Mouse (Mus musculus): ENCODE results near the gene Nap1l4. TPM values are rescaled to one million over a fixed set of nuclear protein-coding genes. Genes with fewer than 3 reads are reported as not detected.

Gene Nap1l4
- polyA plus RNA-seq, 1 experiment from 2014 or later = 74.9 TPM

GRCm38 (mm10) chr7:143565015-143565647, 16.2 kb upstream of the Nap1l4 start:
- Histone ChIP-seq H3K27me3 (ENCODE audit: control insufficient read depth, insufficient read depth, low read depth, low read length) (no peaks in the 10 kb centered on the region), H3K27ac (ENCODE audit: low read length) (peak overlapping the region; percentile 81), H3K4me2 (ENCODE audit: low read depth, low read length) (peak overlapping the region; percentile 52), H3K36me3 (ENCODE audit: control insufficient read depth, insufficient read depth) (peaks cover 90% of the 10 kb centered on the region), H3K4me1 (ENCODE audit: control insufficient read depth, low read depth, low read length) (peaks cover 28% of the 10 kb centered on the region), H3K9ac (ENCODE audit: low read depth, low read length) (no peak overlapping the region; the same call in 1 of the 2 replicates), H3K4me3 (ENCODE audit: low read depth, low read length) (no peak overlapping the region), H3K9me3 (replicated peaks; ENCODE audit: control insufficient read depth, low read length) (no peaks in the 10 kb centered on the region)
- ATAC-seq (ENCODE audit: low read depth) = no peak
- WGBS (ENCODE audit: insufficient replicate concordance) = 44% methylated on average over 6 of the region's 6 CpGs

- no peak overlapping the region for H3K4me3 ChIP-seq (ENCODE audit: low read depth, low read length)
- no peak overlapping the region for H3K4me2 ChIP-seq (ENCODE audit: low read depth, low read length)
- no peak overlapping the region for H3K27ac ChIP-seq (ENCODE audit: low read length)
- no peak for ATAC-seq (ENCODE audit: low read depth)
- H3K9me3 ChIP-seq (replicated peaks; ENCODE audit: control insufficient read depth, low read length) = no peaks in the 10 kb centered on the region
- 91% methylated on average over 5 of the region's 5 CpGs for WGBS (ENCODE audit: insufficient replicate concordance)
- no peak overlapping the region for H3K9ac ChIP-seq (ENCODE audit: low read depth, low read length)
- peaks cover 28% of the 10 kb centered on the region for H3K4me1 ChIP-seq (ENCODE audit: control insufficient read depth, low read depth, low read length)
- no peaks in the 10 kb centered on the region for H3K27me3 ChIP-seq (ENCODE audit: control insufficient read depth, insufficient read depth, low read depth, low read length)
- H3K36me3 ChIP-seq (ENCODE audit: control insufficient read depth, insufficient read depth) = peaks cover 88% of the 10 kb centered on the region
Observed at GRCm38 (mm10) chr7:143563787-143564186, 14.9 kb upstream of the Nap1l4 start.

DNA sequence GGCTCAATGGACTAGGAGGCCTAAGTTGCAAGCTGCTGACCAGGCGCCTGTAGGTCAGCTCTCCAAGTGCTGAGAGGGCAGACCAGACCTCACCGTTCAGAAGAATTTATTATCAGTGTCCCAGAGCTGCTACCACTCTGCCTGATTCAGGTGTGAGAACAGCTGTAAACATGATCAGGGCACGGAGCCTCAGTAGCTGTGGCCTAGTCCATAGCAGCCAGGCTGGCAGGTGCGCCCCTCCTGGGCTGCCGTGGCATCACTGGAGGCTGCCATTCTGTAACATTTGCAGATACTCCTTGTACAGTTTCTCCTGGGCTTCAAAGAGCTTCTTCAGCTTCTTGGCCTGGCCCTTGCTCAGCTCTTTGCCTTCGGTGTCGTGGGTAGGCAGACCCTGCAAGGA, 8.7 kb upstream of the Nap1l4 start:
- peak overlapping the region; percentile 46; the same call in 1 of the 2 replicates for H3K27ac ChIP-seq (ENCODE audit: low read length)
- H3K27me3 ChIP-seq (ENCODE audit: control insufficient read depth, insufficient read depth, low read depth, low read length) = no peaks in the 10 kb centered on the region
- no peak overlapping the region for H3K4me3 ChIP-seq (ENCODE audit: low read depth, low read length)
- peaks cover 70% of the 10 kb centered on the region for H3K36me3 ChIP-seq (ENCODE audit: control insufficient read depth, insufficient read depth)
- 81% methylated on average over 7 of the region's 7 CpGs for whole genome bisulfite sequencing (ENCODE audit: insufficient replicate concordance)
- peak overlapping the region; percentile 19; the same call in 1 of the 2 replicates for H3K9ac ChIP-seq (ENCODE audit: low read depth, low read length)
- peaks cover 11% of the 10 kb centered on the region for H3K4me1 ChIP-seq (ENCODE audit: control insufficient read depth, low read depth, low read length)
- no peak overlapping the region for H3K4me2 ChIP-seq (ENCODE audit: low read depth, low read length)
- ATAC-seq (ENCODE audit: low read depth) = peak; percentile 33
- no peaks in the 10 kb centered on the region for H3K9me3 ChIP-seq (replicated peaks; ENCODE audit: control insufficient read depth, low read length)

DNA sequence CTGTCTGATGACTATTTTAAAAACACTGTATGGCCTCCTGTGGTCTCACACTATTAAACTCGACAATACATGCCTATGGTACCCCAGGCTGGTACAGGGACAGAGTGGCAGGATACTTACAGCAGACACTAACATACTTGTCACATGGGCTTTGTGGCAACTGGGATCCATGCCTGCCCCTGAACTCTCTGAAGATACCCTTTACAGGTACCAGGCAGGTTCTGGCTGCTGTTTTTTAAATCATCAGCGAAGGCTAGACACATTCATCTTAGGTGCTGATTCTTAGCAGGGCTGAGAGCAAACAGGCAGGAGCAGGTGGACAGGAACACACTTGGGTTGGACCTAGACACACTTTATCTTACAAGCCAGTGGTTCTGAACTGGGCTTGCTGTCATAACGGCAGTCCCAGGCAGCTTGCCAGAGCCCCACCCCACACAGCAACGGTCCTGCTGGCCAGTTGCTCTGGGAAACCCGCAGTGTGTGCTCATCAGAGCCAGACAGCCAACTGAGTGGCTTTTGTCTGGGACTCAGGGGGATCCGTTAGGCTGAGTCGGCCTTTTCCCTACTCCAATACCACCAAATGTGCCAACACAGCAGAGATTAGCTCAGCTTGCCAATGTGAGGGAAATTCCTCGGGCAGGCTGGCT, 8.2 kb upstream of the Nap1l4 start:
- peak; percentile 90 for ATAC-seq (ENCODE audit: low read depth)
- H3K4me2 ChIP-seq (ENCODE audit: low read depth, low read length) = no peak overlapping the region

DNA sequence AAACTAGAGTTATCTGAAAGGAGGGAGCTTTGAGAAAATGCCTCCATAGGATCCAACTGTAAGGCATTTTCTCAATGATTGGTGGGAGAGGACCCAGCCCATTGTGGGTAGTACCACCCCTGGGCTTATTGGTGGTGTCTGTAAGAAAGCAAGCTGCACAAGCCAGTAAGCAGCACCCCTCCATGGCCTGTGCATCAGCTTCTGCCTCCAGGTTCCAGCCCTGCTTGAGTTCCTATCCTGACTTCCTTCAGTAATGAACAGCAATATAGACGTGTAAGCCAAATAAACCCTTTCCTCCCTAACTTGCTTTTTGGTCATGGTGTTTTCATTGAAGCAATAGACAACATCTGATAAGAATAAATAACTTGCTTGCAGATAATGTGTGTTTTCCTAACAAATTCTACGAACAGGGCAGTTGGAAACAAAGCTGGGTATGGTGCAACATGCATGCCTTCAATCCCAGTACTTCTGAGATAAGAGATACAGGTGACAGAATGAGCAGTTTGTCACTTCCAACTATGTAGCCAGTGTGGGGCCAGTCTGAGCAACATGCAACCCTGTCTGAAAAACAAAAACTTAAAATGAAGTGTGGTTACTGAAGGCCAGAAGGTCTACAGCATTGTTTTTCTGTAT, 798 bp upstream of the Nap1l4 start:
- Histone ChIP-seq H3K4me2 (ENCODE audit: low read depth, low read length) (peak overlapping the region; percentile 96), H3K4me1 (ENCODE audit: control insufficient read depth, low read depth, low read length) (peaks cover 28% of the 10 kb centered on the region), H3K4me3 (ENCODE audit: low read depth, low read length) (peak overlapping the region; percentile 77), H3K9me3 (replicated peaks; ENCODE audit: control insufficient read depth, low read length) (no peaks in the 10 kb centered on the region), H3K9ac (ENCODE audit: low read depth, low read length) (peak overlapping the region; percentile 72), H3K27me3 (ENCODE audit: control insufficient read depth, insufficient read depth, low read depth, low read length) (no peaks in the 10 kb centered on the region), H3K27ac (ENCODE audit: low read length) (peak overlapping the region; percentile 87), H3K36me3 (ENCODE audit: control insufficient read depth, insufficient read depth) (peaks cover 9% of the 10 kb centered on the region)
- no peak for ATAC-seq (ENCODE audit: low read depth)
- WGBS (ENCODE audit: insufficient replicate concordance) = 8% methylated on average over 2 of the region's 2 CpGs

More for the DNA sequence above, 8.2 kb upstream of the Nap1l4 start:
- H3K27ac ChIP-seq (ENCODE audit: low read length) = peak overlapping the region; percentile 46
- no peaks in the 10 kb centered on the region for H3K27me3 ChIP-seq (ENCODE audit: control insufficient read depth, insufficient read depth, low read depth, low read length)
- peaks cover 11% of the 10 kb centered on the region for H3K4me1 ChIP-seq (ENCODE audit: control insufficient read depth, low read depth, low read length)
- H3K9me3 ChIP-seq (replicated peaks; ENCODE audit: control insufficient read depth, low read length) = no peaks in the 10 kb centered on the region
- peaks cover 67% of the 10 kb centered on the region for H3K36me3 ChIP-seq (ENCODE audit: control insufficient read depth, insufficient read depth)
- H3K9ac ChIP-seq (ENCODE audit: low read depth, low read length) = peak overlapping the region; percentile 19; the same call in 1 of the 2 replicates
- no peak overlapping the region for H3K4me3 ChIP-seq (ENCODE audit: low read depth, low read length)
- 46% methylated on average over 8 of the region's 8 CpGs for WGBS (ENCODE audit: insufficient replicate concordance)

DNA sequence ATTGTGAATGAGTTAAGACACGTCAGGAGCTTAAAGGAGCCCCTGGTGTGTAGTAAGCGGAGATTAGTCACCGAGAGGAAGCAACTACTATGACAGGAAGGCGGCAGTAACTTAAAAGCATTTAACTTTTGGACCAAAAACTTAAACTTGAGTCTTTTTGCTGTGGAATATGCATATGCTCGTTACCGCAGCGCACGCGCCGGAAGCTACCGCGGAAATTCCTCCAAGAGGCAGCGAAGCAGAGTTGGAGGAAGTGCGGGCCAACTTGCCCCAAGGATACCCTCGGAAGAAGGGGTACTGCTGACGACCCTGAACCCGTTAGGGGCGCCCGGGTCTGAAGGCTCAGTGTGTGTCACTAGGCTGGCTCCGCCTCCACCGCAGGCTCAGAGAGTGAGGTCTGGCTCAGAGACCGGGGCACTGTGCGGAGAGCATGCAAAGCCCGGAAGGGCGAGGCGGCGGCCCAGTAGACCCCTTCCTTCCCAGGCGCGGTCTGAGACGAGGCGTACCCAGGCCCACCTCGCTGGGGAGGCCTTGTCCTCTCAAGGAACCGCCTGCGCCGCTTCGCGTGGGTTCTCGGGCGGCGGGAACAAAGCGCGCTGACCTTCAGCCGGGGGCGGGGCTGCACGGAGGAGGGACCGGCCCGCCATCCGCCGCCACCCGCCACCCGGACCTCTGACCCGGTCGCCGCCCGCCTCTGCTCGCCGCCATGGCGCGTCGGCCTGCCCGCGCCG, 510 bp downstream of the Nap1l4 start:
- Histone ChIP-seq H3K4me3 (ENCODE audit: low read depth, low read length) (peak overlapping the region; percentile 77), H3K4me1 (ENCODE audit: control insufficient read depth, low read depth, low read length) (peaks cover 33% of the 10 kb centered on the region), H3K27ac (ENCODE audit: low read length) (peak overlapping the region; percentile 91), H3K9me3 (replicated peaks; ENCODE audit: control insufficient read depth, low read length) (no peaks in the 10 kb centered on the region), H3K36me3 (ENCODE audit: control insufficient read depth, insufficient read depth) (peaks cover 2% of the 10 kb centered on the region; the same call in 1 of the 2 replicates), H3K27me3 (ENCODE audit: control insufficient read depth, insufficient read depth, low read depth, low read length) (no peaks in the 10 kb centered on the region), H3K9ac (ENCODE audit: low read depth, low read length) (peak overlapping the region; percentile 76), H3K4me2 (ENCODE audit: low read depth, low read length) (peak overlapping the region; percentile 96)
- peak; percentile 77 for ATAC-seq (ENCODE audit: low read depth)
- WGBS (ENCODE audit: insufficient replicate concordance) = under 1% methylated on average over 36 of the region's 63 CpGs

DNA sequence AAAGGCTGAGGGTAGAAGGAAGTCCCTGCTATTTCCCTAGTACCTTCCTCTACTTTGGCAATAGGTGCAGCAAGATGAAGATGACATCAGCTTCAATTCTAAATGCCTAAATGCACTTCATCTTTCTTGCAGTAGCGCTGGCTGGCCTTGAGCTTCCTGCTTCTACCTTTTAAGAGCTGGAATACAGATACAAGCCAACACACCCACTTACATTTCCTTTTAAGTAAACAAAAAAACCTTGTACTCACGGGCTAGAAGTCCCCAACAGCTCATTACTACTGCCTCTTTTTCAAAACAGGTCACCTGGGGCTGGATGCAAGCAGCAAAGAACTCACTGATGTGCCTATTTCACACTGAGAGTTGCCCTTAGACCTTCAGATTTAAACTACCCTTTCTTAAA, 2.4 kb downstream of the Nap1l4 start:
- H3K4me2 ChIP-seq (ENCODE audit: low read depth, low read length) = no peak overlapping the region; the same call in 1 of the 2 replicates
- no peak for ATAC-seq (ENCODE audit: low read depth)
- no peak overlapping the region for H3K4me3 ChIP-seq (ENCODE audit: low read depth, low read length)
- peak overlapping the region; percentile 45 for H3K27ac ChIP-seq (ENCODE audit: low read length)
- peaks cover 2% of the 10 kb centered on the region; the same call in 1 of the 2 replicates for H3K36me3 ChIP-seq (ENCODE audit: control insufficient read depth, insufficient read depth)
- H3K4me1 ChIP-seq (ENCODE audit: control insufficient read depth, low read depth, low read length) = peaks cover 44% of the 10 kb centered on the region
- no peak overlapping the region for H3K9ac ChIP-seq (ENCODE audit: low read depth, low read length)
- H3K9me3 ChIP-seq (replicated peaks; ENCODE audit: control insufficient read depth, low read length) = no peaks in the 10 kb centered on the region
- WGBS (ENCODE audit: insufficient replicate concordance) = 46% methylated on average over 2 of the region's 2 CpGs
- no peaks in the 10 kb centered on the region for H3K27me3 ChIP-seq (ENCODE audit: control insufficient read depth, insufficient read depth, low read depth, low read length)

GRCm38 (mm10) chr7:143544368-143544767, 4.5 kb downstream of the Nap1l4 start:
- Histone ChIP-seq H3K36me3 (ENCODE audit: control insufficient read depth, insufficient read depth) (peaks cover 9% of the 10 kb centered on the region), H3K4me1 (ENCODE audit: control insufficient read depth, low read depth, low read length) (peaks cover 38% of the 10 kb centered on the region)
- WGBS (ENCODE audit: insufficient replicate concordance) = 81% methylated on average over 2 of the region's 2 CpGs

More at GRCm38 (mm10) chr7:143544368-143544767, 4.5 kb downstream of the Nap1l4 start:
- H3K27me3 ChIP-seq (ENCODE audit: control insufficient read depth, insufficient read depth, low read depth, low read length) = no peaks in the 10 kb centered on the region
- no peak overlapping the region for H3K4me3 ChIP-seq (ENCODE audit: low read depth, low read length)
- H3K27ac ChIP-seq (ENCODE audit: low read length) = no peak overlapping the region
- H3K4me2 ChIP-seq (ENCODE audit: low read depth, low read length) = no peak overlapping the region
- no peak for ATAC-seq (ENCODE audit: low read depth)
- H3K9me3 ChIP-seq (replicated peaks; ENCODE audit: control insufficient read depth, low read length) = no peaks in the 10 kb centered on the region
- H3K9ac ChIP-seq (ENCODE audit: low read depth, low read length) = no peak overlapping the region
